Comparison of ENCODE assay signal across 8 mouse cellular contexts in the genomic region with DNA sequence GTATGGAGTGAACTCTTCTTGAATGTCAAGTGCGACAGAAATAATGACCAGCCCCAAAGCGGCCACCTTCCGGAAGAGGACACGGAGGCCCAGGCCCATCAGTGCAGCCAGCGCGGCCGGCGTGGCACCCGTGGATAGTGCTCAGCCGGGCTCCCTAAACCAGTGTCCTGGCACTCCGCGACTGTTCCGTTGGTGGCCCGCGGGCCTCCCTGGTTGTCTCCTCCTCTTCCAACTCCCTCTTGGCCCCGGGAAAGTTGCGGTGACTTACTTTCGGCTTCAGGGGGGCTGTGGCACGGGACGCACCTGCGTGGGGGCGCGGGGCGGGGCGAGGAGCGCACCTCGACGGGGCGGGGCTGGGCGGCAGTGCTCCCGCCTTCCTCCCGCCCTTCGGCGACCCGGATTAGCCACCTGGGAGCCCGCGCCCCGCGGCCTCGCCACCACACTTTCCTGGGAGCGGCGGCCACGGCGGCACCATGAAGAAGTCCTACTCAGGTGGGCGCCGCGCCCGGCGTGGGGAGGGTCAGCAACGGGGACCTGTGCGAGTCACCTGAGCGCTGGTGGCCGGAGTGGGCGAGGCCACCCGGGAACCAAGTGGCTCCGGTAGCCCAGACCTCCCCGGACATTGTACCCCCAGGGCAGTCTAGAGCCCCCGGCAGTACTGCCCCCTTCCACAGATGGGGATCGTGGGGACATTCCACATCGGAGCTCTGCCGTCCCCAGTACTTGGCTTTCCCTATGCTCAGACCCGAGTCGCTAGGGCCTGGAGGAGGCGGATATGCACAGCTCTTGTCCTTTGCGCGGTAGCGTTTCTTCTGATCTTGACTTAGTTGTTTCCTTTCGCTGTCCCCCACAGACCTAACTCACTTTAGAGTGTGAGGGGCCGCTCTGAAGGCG. TPM values are rescaled to one million over a fixed set of nuclear protein-coding genes. Genes with fewer than 3 reads are reported as not detected.
DNase-seq lines count a peak whose midpoint lies in the region; ATAC-seq and TF ChIP-seq lines count a peak whose summit lies in the region.

A gene (plus strand): TSS at position 380 of the 894 bp plus-strand sequence.

- H3K4me3 ChIP-seq in spleen, adult 2 months (ENCODE audit: extremely low read depth, insufficient read depth, insufficient read length) = peak within 1 kb of the TSS; percentile 48; the same call in 1 of the 2 replicates
- peak within 1 kb of the TSS; percentile 60 for H3K4me3 ChIP-seq in forebrain, embryonic 10.5 days
- H3K4me3 ChIP-seq in small intestine, adult 2 months (ENCODE audit: low read depth, low read length) = peak within 1 kb of the TSS; percentile 88

- no peak for ATAC-seq in hematopoietic stem cell, adult 5-6 weeks (replicated peaks in 1 of 2; ENCODE audit: insufficient read depth in 1 of 2, low FRiP score in 2 of 2, low TSS enrichment in 1 of 2, low read depth in 1 of 2, poor library complexity in 2 of 2, severe bottlenecking in 2 of 2)

- no peaks in the 10 kb centered on the region; the same call in 1 of the 2 replicates for H3K27me3 ChIP-seq in spleen, adult 2 months (ENCODE audit: control insufficient read depth, insufficient read depth, low read length)
- peaks cover 77% of the 10 kb centered on the region for H3K27me3 ChIP-seq in forebrain, embryonic 10.5 days (ENCODE audit: poor library complexity, severe bottlenecking)
- no peaks in the 10 kb centered on the region for H3K27me3 ChIP-seq in small intestine, adult 2 months (ENCODE audit: control insufficient read depth, insufficient read depth, low read length)

- peaks cover 2% of the 10 kb centered on the region; the same call in 1 of the 2 replicates for H3K4me1 ChIP-seq in spleen, adult 2 months (ENCODE audit: control insufficient read depth, insufficient read depth, insufficient read length)
- H3K4me1 ChIP-seq in forebrain, embryonic 10.5 days = peaks cover 30% of the 10 kb centered on the region
- peaks cover 31% of the 10 kb centered on the region for H3K4me1 ChIP-seq in small intestine, adult 2 months (ENCODE audit: control insufficient read depth, insufficient read depth, insufficient read length, low read length)

- no peak for DNase-seq in spleen, adult 2 months (ENCODE audit: low read depth in 1 of 2, low spot score in 2 of 2)
- no peak for DNase-seq in spleen, postnatal 36 days (ENCODE audit: low spot score in 2 of 2)
- DNase-seq in forebrain, embryonic 10.5 days (ENCODE audit: extremely low spot score, low spot score) = peak; percentile 30
- DNase-seq in layer of hippocampus, postnatal 14 days (ENCODE audit: low spot score in 2 of 2) = no peak
- peak; percentile 34 for DNase-seq in lung, postnatal 14 days
- DNase-seq in cerebellum, adult 18-20 months = no peak

- H3K27ac ChIP-seq in spleen, adult 2 months (ENCODE audit: insufficient read depth, low read length) = peak within 1 kb of the TSS; percentile 1; the same call in 1 of the 2 replicates
- H3K27ac ChIP-seq in forebrain, embryonic 10.5 days = peak within 1 kb of the TSS; percentile 51; the same call in 1 of the 2 replicates
- H3K27ac ChIP-seq in small intestine, adult 2 months (ENCODE audit: insufficient read depth, low read depth, low read length) = peak within 1 kb of the TSS; percentile 66

- no peaks in the 10 kb centered on the region for H3K36me3 ChIP-seq in spleen, adult 2 months (ENCODE audit: control insufficient read depth, insufficient read depth, low read length)
- H3K36me3 ChIP-seq in forebrain, embryonic 10.5 days (replicated peaks) = no peaks in the 10 kb centered on the region
- H3K36me3 ChIP-seq in small intestine, adult 2 months (ENCODE audit: control insufficient read depth, insufficient read depth, low read length) = no peaks in the 10 kb centered on the region

- H3K9me3 ChIP-seq in forebrain, embryonic 10.5 days = no peaks in the 10 kb centered on the region

- 10% methylated on average over 69 of the region's 70 CpGs for WGBS in spleen, adult 2 months
- WGBS in forebrain, embryonic 10.5 days = under 1% methylated on average over 70 of the region's 70 CpGs
- 3% methylated on average over 70 of the region's 70 CpGs for WGBS in small intestine, adult 2 months

- TF ChIP-seq POLR2A in spleen, adult 2 months (IDR thresholded peaks at IDR 0.05; ENCODE audit: low read depth, low read length) = no peak
- TF ChIP-seq POLR2A in small intestine, adult 2 months (IDR thresholded peaks at IDR 0.05; ENCODE audit: low read depth, low read length) = peak; percentile 67; the same call in 1 of the 2 replicates

- no peak for TF ChIP-seq CTCF in spleen, adult 2 months (IDR thresholded peaks at IDR 0.05; ENCODE audit: extremely low read depth, insufficient read depth, insufficient read length, insufficient replicate concordance)
- TF ChIP-seq CTCF in small intestine, adult 2 months (IDR thresholded peaks at IDR 0.05; ENCODE audit: extremely low read depth, insufficient read length, insufficient replicate concordance, low read depth, low read length) = no peak

RNA-seq across cellular contexts. Expression of the gene that starts here (rescaled TPM):
- polyA plus RNA-seq in spleen, adult 2 months (2012; rRNA removed) = 44.6 and 45.3 TPM in 2 replicates
- polyA plus RNA-seq in forebrain, embryonic 10.5 days (2016; fragmentation: Nextera tagmentation; extraction: Ambion mirVana) = 206 and 211 TPM in 2 replicates
- 149 and 171 TPM in 2 replicates for total RNA-seq in hematopoietic stem cell, adult 5-6 weeks (2017)
- 10 to 100 TPM; 91.7 to 93.9 TPM for total RNA-seq in layer of hippocampus, postnatal 14 days (2021)
- polyA plus RNA-seq in small intestine, adult 2 months (2012; rRNA removed) = 17.0 and 31.0 TPM in 2 replicates

Comparison
In these comparisons a context has a peak if more than half of its experiments do, and no peak if none do; other contexts are left out.
1. DNase-seq: peak in forebrain, embryonic 10.5 days (single experiment) and lung, postnatal 14 days (single experiment); none in spleen, adult 2 months (0 of 2), spleen, postnatal 36 days (0 of 2), layer of hippocampus, postnatal 14 days (0 of 2) and cerebellum, adult 18-20 months (0 of 2).
2. H3K27ac ChIP-seq: peak in every context shown above with its lines; median percentile 66 in small intestine, adult 2 months; 51 in forebrain, embryonic 10.5 days; 1 in spleen, adult 2 months.
3. Peak in every context shown above with its lines, with median percentiles within 50 percentile points of each other: H3K4me3 ChIP-seq.